Mouse (Mus musculus) urinary bladder, postnatal 4 days (tissue): ENCODE data around the gene Khk.

Source experiments
- DNase-seq, 2 experiments: peaks; one replicate each; pipeline ENCODE4 v3.0.0; 2021 to 2022; ENCODE audit warnings: low spot score in 2 of 2

Gene Khk

DNA sequence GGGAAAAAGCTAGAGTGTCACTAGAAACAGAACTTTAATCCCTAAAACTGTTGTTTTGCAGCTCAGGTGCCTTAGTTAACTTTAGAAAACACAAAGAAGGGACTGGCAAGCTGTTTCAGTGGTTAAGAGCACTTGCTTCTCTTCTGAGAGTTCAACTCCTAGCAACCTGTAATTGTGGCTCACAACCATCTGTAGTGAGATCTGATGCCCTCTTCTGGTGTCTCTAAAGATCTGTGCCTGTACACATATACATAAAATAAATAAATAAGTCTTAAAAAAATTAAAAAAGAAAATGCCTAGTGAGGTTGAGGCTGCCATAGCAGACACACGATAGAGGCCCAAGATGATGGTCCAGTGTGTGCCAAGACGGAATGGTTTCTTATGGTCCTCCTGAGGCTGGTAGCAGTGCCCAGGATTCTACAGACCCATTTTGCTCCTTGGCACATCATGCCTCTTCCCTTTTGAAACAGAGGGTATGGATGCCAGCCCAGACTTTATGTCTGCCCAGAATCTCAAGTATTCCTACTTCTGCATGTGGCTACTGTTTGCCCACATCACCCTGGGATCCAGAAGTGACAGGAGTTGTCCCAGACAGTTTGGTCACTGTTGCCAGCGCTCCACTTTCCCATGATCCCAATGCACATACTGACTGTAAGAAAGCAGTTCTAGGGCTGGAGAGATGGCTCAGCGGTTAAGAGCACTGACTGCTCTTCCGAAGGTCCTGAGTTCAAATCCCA lies 13.7 kb downstream of the Khk start:
- DNase-seq: no peak

DNA sequence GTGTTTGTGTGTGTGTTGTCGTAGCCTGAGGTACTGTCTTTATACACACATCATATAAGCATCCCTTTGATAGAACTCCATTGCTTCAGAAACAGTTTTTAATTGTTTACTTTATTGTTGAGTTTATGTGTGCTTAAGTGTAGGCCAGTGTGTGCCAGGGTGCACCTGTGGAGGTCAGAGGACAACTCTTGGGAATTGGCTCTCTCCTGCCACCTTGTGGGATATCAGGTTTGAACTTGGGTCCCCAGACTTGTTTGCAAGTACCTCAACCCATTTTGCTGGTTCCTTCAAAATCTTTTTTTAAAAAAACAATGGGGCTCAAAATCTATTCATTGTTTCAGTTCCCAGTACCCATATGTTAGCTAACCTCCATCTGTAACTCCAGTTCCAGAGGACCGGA lies 21.8 kb downstream of the Khk start:
- DNase-seq: no peak

DNA sequence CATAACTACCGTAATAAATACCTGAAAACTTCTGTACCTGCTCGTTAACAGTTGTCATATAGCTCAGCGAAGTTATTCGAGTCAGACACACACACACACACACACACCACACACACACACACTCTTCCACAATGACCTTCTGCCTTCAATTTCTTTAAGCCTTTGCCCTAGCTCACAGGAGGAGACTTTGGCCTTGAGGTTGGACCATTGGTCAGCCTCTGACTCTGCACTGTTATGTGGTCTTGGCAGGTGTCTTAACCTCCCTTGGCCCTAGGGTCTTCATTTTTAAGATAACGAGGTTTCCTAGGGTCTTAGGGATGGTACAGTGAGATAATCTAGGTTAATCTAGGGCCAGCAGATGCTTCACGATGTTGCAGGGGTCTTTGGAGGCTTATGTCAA lies 23.1 kb downstream of the Khk start:
- DNase-seq: no peak

DNA sequence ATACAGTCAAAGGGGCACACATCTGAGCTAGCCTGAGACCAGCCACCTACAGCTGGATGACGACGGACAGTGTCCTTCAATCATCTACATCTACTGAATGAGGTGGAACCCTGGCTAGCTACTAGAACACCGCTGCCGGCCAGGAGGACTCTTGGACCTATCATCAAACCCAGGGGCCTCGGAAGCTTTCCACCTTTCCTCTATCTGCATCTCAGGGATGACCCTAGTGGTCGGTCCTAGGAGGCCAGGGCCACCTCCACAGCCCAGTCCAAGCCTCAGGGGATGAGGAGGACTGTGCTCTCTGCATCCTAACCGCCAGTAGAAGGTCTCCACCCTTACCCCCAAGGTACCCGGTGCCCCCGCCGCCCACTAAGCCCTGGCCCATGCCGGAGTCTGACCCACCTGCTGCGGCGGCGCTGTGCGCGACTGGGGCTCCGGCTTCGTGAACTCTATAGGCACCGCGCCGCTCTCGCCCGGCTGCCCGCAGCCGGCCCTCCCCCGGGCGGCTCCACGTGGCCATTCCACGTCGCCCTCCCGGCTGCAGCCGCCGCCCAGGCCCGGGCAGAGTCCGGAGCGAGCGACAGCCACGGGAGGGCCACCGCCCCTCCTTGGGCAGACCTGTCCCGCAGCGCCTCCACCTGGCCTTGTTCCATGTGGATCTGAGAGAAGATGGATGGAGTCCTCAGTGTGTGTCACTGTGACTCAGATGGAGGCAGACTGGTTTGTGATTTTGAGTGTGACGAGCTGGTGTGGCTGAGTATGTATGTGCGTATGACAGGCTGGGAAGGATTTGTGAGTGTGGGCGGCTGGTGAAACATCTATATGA lies 23.9 kb downstream of the Khk start, which contains the start of gene Cgref1:
TSS of gene Cgref1 (minus strand) at position 636 of the 826 bp plus-strand sequence.
- peak in 1 of 2 experiments; percentile 51 for DNase-seq

DNA sequence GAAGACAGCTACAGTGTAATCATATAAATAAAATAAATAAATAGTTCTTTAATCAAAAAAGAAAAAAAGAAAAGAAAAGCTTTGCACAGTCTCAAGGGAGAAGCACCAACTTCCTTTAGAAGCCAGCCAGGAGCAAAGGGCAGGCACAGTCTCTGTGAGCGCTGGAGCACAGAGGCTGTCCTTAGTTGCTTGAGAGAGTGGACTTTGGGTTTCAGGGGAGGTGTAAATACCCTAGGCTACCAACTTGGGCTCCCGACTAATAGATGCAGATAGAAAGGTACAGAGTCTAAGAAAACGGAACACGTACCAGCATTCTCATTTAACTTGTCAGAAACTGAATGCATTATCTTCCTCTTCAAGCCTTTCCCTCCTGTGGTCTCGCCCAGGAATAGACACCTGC lies 27.4 kb downstream of the Khk start:
- DNase-seq: no peak

DNA sequence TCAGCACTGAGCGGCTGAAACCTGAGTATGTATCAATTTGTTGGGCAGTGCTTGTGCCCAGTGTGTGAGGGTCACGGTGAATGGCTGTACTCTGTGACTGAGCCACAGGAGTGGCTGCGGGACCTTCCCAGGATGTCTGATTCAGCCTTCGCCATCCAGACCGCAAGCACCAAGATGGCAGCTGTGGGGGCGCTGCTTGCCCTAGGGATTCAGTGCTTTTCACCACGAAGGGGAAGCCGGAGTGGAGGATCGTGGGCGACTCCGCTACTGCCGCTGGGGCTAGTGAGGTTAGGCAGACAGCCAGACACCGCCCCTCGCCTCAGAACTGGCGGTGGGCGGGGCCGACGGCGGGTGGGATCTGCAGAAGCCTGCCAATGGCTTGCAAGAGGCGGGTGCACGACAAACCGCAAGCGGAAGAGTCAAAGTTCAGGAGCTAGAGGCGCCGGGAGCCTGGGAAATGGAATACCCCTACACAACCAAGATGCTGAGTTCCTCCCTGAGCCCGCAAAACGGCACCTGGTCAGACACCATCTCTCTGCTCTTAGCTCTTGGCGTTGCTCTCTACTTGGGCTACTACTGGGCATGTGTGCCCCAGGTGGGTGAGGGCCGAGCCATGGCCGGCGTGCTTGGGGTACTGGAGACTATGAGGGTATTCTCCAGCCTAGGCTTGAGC lies 28.6 kb downstream of the Khk start:
- DNase-seq: peak; percentile 90 to 91

DNA sequence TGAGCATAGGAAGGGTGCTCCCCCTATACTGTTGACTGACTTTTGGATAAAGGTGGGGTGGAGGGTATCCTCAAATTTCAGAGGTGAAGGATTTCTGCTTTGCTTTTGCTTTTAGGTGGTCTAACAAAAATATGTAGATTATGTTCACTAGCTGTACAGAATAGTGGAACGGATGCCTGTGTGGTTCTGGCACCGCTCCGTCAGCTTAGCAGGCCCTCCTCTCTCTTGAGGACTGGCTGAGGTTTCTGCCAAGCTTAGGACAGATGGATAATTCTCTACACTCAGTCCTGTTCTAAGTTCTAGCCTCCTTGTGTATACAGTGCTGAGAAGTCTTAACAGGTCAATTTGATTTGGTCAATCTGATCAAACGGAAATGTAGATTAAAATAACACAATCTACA lies 29.2 kb downstream of the Khk start:
- no peak for DNase-seq

DNA sequence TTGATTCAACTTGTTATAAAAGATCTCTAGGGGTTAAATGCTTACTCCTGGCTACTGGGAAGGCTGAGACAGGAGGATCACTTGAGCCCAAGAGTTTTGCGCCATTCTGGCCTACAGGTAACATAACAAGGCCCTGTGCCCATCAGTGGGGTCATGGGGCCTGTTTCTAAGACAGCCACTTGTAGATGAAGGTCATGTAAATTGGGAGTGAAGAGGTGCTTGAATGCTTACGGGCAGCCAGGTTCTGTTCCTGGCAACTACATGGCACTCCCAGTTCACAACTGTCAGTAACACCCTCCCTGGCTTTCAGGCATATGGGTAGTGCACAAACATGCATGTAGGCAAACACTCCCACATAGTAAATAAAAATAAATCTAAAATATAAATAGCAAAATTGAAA lies 29.7 kb downstream of the Khk start:
- no peak for DNase-seq

DNA sequence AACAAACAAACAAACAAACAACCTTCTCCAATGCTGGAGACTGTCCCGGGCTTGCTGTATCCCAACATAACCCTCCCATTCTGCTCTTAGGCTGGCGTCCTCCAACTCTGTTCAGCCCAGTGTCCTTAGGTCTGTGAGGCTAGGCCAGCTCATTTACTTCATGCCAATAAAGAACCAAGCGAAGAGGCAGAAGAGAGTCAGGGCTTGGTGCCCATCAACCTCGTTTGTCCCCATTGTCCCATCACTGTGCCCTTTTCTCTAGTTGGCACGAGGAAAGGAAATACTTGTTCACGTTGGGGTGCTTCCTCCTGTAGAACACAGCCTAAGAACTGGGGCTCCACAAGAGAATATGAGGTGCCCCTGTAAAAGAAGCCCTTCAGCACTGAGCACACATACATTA lies 30.5 kb downstream of the Khk start:
- DNase-seq: no peak

DNA sequence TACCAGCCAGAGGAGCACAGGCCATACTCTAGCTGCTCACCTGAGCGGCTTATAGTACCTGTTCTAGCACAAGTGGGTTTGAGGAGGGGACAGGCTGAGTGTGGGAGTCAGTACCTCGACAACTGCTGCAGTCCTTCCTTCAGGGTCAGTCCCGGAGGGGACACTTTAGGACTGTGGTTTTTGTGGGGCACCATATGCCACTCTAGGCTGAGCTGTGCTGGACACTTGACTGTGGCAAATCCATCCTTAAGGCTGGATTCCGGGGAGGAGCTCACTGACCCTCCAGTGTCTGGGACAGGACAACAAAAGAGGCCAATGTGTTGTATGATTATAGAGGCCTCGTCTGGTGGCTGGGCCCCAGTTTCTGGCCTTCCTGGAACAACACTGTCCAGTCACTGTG lies 31.3 kb downstream of the Khk start:
- no peak for DNase-seq

DNA sequence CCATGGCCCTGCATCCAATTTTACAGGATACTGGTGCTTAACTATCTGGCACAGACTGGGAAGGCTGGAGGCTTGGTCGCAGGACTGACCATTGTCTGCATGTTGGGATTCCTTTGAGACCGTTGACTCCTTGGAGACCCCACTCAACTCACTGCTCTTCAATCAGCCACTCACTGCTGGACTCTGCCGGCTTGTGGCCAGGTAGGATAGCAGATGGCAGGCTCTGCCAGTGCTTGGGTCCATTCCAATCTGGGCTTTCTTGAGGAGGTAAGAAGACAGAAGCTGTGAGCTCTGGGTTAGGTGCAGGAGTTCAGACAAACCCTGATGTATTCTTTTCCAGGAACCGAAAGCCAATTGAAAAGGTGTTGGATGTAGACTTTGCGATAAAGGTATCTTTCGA lies 32.8 kb downstream of the Khk start:
- no peak for DNase-seq

DNA sequence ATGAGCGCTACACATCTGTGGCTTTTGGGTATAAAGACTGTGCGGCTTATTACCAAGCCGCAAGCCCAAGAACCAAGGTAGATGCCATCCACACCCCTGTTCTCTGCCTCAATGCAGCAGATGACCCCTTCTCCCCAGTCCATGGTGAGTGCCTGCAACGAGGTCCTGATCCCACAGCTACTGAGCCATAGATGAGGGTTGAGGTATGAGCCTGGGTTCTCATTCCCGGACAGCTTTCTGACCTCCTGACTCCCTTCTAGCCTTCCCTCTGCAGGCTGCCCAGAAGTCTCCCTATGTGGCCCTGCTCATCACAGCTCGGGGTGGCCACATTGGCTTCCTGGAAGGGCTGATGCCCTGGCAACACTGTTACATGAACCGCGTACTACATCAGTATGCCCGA lies 33.3 kb downstream of the Khk start:
- DNase-seq: no peak

DNA sequence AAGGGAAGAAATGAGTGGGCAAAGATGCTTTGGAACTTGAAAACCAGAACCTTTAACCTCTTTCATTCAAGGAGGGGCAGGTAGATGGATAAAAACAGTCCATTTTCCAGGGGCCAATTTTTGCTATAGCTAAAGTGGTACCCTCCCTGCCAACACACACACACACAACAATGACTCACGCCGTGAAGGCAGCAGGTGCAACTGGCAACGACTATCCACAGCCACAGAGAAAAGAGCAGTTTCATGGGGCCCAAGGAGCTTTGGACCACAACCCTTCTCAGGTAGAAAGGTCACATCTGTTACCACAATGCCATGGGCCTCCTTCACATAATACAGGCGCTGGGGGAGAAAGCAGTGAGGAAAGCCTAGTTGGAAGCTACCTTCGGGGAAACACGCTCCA lies 34.5 kb downstream of the Khk start:
- no peak for DNase-seq

DNA sequence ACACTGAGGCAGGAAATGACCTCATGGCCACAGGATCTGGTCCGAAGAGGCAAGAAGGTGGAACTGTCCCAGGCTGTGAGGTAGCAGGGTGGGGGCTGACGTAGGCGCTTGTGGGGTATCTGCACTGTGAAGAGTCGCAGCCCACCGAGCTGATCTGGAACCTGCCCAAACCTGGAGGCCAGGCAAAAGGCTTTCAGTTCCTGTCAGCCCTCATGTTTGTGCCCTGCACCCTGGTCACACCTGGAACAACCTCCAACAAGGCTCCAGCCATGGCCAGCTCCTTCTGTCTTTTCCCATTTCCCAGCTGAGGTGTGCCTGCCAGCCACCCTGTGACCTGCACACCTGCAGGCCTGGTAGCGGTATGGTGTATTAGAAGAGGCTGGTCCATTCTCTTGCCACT lies 36.7 kb downstream of the Khk start:
- no peak for DNase-seq

DNA sequence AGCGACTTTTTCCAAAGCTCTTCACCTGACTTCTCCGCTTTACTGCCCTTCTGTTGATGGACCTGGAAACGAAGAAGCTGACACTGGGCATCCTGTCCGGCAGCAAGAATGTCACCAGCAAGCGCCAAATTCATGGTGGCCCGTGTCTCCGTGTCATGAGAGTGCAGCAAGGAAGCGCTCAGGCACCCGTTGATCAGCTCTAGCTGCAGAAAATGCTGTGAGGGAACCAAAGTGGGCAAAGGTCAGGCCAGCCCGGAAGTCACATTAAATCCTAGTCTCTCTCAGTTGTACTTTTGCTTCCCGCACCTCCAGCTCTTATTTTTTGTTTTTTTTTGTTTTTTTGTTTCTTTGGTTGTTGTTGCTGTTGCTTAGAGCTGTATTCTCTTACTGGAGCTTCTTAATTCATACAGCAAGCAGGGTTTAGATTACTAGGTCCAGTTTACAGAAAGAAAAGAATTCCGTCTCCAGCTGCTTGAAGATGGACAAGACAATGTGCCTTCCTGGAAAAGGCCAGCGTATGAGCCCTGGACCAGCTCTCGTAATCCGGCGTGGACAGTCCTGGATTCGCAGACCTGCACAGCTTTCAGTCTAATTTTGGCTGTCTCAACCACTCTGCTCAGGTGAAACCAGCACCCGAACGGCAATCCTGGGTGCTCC lies 38.1 kb downstream of the Khk start:
- no peak for DNase-seq

DNA sequence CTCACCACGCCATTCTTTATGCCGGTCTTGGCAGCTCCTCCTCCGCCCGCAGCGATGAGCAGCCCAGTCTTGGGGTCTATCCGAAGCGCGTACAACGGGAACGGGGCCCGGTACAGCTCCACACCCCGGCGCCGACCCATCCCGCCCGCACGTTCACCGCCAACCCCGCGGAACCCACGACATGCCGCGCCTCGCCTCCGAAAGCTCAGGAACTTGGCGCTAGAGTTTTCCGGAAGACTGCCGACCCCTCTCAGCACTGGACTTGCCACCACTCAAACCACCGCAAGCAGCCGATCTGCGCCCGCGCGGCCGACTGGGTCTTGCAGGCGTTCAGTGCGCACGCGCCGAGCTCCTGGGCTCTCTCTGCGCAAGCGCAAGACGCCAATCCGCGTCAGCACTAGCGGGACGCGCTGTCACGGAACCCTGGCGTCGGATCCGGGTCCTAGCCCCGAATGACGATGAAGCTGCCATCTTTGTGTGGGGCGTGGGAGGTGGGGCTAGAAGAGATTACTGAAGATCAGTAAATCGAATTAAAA lies 38.8 kb downstream of the Khk start, which contains the start of gene Preb:
TSS of gene Preb (minus strand) at position 396 of the 536 bp plus-strand sequence.
- DNase-seq: peak; percentile 98

DNA sequence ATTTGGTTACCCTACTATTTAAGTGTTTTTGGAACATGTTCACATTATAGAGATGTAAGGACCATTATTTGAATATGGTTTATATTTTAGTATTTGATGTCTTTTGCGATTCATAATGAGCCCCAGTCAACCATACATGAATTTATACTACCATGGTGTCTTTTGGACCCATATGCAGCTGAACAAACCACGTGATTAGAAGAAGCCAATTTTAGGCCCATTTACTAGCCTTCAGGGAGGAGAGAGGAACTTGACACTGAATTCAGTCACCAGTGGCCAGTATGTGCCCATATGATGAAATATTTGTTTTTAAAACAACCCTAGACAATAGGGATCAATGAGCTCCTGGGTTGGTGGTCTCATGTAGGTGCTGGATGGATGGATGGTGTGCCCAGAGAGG lies 39.6 kb downstream of the Khk start:
- DNase-seq: no peak

DNA sequence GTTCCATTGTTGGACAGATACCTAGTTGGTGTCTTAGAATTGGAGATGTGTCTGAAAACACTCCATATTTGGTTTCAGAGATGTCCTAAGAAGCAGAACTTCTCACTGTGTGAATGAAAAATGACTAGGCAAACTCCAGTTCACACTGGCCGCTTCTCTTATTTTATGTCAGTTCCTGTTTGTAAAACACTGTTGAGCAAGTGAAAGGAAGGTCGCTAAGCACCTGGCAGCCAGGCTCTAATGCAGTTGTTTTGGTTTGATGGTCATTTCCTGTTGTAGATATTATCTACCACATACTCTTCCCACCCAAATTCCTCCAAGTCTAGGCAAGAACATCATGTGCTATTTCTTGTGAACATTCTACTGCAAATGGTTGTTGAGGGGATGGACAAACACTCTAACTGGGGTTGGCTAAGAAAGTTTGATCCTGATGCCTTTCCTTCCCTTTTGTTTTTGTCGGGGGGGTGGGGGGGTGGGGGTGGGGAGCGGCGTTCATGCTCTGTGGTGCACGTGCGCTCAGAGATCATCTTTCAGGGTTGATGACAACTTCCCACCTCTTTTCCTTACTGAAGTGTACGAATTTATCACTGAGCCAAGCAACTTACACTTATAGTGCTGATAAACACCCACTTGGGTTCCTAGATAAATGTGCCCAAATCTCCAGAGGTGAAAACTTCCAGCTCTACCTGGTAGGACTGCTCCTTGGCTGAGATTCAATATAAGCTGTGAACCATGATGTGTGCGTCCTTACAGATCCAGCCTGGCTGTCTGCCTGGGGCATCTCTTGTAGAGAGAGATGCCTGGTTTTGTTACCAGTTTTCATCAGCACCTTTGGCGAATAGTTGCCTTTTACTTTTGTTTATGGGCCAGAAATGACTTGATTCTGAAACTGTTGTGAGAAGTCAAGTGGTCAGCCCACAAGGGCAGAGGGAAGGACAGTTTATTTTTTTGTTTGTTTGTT lies 40.6 kb downstream of the Khk start:
- no peak for DNase-seq

DNA sequence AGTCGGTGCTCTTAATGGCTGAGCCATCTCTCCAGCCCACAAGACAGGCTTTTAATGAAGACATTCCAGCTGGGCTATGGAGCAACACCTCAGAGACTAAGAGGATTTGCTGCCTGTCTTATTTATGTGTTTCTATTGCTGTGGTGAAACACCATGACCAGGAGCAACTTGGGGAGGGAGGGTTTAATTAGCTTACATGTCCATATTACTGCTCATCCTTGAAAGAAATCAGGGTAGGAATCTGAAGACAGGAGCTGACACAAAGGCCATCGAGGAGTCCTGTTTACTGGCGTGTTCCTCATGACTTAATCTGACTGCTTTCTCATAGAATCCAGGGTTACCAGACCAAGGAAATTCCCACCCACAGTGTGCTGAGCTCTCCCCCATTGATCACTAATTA lies 42.7 kb downstream of the Khk start:
- no peak for DNase-seq

DNA sequence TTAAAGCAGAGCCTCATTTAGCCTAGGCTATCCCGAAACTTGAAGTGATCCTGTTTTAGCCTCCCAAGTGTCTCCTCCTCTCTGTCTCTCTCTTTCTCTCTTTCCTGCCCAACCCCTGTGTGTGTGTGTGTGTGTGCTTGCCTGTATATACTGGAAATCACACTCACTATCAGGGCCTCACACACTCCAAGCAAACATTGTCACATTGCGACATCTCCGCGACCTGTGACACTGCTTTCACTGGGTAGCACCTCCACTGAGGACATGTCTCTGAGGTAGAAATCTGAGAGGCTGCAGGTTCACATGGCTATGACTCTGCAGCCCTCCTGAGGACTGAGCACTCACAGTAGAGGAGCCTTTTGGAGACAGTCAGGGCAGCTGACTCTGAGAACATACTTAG lies 45.0 kb downstream of the Khk start:
- DNase-seq: no peak

DNA sequence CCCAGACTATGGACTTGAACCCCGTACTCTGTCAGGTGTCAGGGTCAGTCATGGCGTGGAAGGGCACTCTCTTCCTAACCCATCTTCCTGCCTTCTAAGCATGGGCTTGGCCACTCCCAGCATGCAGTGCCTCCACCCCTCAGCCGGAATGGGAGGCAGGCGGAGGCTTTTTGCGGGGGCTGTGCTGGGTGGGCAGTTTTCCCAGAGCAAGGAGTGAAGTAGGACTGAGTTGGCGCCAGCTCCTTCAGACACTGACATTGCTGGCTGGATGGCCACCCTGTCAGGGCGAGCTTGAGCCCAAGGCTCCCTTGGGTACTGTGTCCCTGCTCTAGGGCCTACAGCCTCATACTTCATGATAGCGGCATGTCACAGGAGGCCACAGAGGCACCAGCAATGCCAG lies 47.2 kb downstream of the Khk start, which contains the start of gene Tcf23:
TSS of gene Tcf23 (plus strand) at position 247 of the 400 bp plus-strand sequence.
- DNase-seq: peak; percentile 81 to 83
